Mouse (Mus musculus) spleen, postnatal 4 days (tissue): Measurements from ENCODE around the gene Pate1.

ENCODE experiments used
- DNase-seq, 2 experiments: peaks; one replicate each; pipeline ENCODE4 v3.0.0; 2022; ENCODE audit warnings: low spot score in 2 of 2

Gene Pate1

GRCm38 (mm10) chr9:35687013-35687412 lies at the start of gene Pate1:
Gene Pate1, minus strand, starts transcription at chr9:35687390.
- no peak for DNase-seq

GRCm38 (mm10) chr9:35707265-35707664 lies 20.1 kb upstream of the Pate1 start:
- no peak for DNase-seq

DNA sequence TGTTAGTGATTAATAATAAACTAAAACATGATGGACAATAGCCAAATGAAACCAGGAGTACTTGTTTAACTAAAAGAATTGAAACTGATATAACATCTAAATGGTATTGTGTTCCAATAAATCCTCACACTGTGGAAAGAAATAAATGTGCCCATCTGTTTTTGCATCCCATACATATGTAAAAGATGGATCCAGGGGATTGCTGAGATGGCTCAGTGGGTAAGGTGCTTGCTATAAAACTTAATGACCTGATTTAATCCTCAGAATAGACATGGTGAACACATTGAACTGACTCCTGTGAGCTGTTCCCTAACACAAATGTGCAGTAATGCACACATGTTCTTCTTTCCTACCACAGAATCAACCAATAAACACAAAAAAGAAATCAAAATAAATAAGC lies 4.7 kb upstream of the Pate1 start:
- no peak for DNase-seq

- DNase-seq = no peak
Measured at GRCm38 (mm10) chr9:35673557-35673956, 13.6 kb downstream of the Pate1 start.

- no peak for DNase-seq
Measured at GRCm38 (mm10) chr9:35648102-35648501, 39.1 kb downstream of the Pate1 start, which contains the start of gene Pate3. Gene Pate3, minus strand, starts transcription at chr9:35648202.
